Mouse (Mus musculus): ENCODE measurements at regions not wholly inside any gene's neighbourhood (a gene's known extent, or its start where the extent isn't known, plus 50 kb on each side); places are given as distances from the start of the nearest gene placed in this dataset.

GRCm38 (mm10) chr3:52210556-52211302 is 57.4 kb upstream of the Foxo1 start:
- TF ChIP-seq POLR2A (IDR thresholded peaks at IDR 0.05; ENCODE audit: borderline replicate concordance, insufficient read depth, low read length) (no peak), CTCF (IDR thresholded peaks at IDR 0.05; ENCODE audit: borderline replicate concordance, insufficient read depth, low read depth, low read length) (no peak)

Data from cerebellum, adult 2 months (tissue).